Mouse (Mus musculus): Measurements from ENCODE around the gene Polr3a. TPM values are rescaled to one million over a fixed set of nuclear protein-coding genes. Genes with fewer than 3 reads are reported as not detected.

Polr3a gene
- polyA plus RNA-seq, 1 experiment: 12.3 TPM

GRCm38 (mm10) chr14:24509557-24509956, 22.7 kb upstream of the Polr3a start:
- Histone ChIP-seq H3K79me3 (ENCODE audit: low read depth) (no peaks in the 10 kb centered on the region), H3K36me3 (ENCODE audit: control insufficient read depth, insufficient read depth) (no peaks in the 10 kb centered on the region), H3ac (ENCODE audit: control insufficient read depth, insufficient read length, low read depth) (no peak overlapping the region), H3K27me3 (ENCODE audit: control insufficient read depth, insufficient read depth, insufficient read length) (peaks cover 9% of the 10 kb centered on the region), H3K79me2 (ENCODE audit: control insufficient read depth, insufficient read depth) (no peaks in the 10 kb centered on the region), H3K4me3 (ENCODE audit: insufficient read depth, poor library complexity, severe bottlenecking) (no peak overlapping the region)
- no peak for TF ChIP-seq CTCF (IDR thresholded peaks at IDR 0.05; ENCODE audit: control insufficient read depth, insufficient read depth, insufficient read length)
- no peak for TF ChIP-seq MYOG (IDR thresholded peaks at IDR 0.05; ENCODE audit: control insufficient read depth, extremely low read depth, insufficient read length)
- no peak for TF ChIP-seq MYOD1 (IDR thresholded peaks at IDR 0.05; ENCODE audit: control insufficient read depth, insufficient read length, low read depth)
- TF ChIP-seq FOSL1 (IDR thresholded peaks at IDR 0.05; ENCODE audit: insufficient read depth, low read length, poor library complexity, severe bottlenecking): no peak
- no peak for TF ChIP-seq USF1 (IDR thresholded peaks at IDR 0.05; ENCODE audit: low read depth)
- no peak for TF ChIP-seq CEBPB (IDR thresholded peaks at IDR 0.05; ENCODE audit: low read depth)

DNA sequence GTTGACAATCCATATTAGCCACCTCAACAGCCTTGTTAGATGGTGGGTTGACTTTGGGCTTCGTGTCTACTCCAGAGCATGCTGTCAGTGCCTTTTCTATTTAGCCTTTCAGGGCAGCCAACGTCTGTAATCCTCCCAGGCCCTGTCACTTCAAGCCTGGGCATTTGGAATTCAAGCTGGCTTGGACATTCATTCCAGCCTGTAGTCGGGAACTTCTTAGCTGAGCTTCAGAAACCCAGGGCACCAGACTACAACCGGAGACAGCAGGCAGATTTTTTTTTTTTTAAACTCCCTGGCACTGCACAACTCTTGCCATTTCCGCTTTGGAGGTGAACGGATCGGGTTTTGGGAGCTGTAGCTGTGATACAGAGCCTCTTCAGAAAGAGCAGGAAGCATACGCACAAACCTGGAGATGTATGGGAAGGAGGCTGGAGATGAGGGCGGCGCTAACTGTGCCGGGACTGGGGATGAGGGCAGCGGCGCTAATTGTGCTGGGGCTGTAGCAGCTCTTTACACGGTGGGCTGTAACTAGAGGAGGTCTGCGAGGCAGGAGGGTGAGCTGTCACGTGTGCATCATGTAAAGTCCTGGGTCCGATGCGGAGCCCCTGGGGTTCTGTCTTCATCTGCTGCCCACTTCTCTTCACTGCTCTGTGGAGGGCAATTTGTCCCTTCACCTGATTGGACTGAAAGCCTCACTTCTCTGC, 21.4 kb upstream of the Polr3a start:
- Histone ChIP-seq H3K4me3 (ENCODE audit: insufficient read depth, poor library complexity, severe bottlenecking) (no peak overlapping the region), H3ac (ENCODE audit: control insufficient read depth, insufficient read length, low read depth) (no peak overlapping the region), H3K79me2 (ENCODE audit: control insufficient read depth, insufficient read depth) (no peaks in the 10 kb centered on the region), H3K79me3 (ENCODE audit: low read depth) (no peaks in the 10 kb centered on the region), H3K27me3 (ENCODE audit: control insufficient read depth, insufficient read depth, insufficient read length) (peaks cover 9% of the 10 kb centered on the region), H3K36me3 (ENCODE audit: control insufficient read depth, insufficient read depth) (no peaks in the 10 kb centered on the region)
- TF ChIP-seq MYOG (IDR thresholded peaks at IDR 0.05; ENCODE audit: control insufficient read depth, extremely low read depth, insufficient read length) (no peak), MAX (IDR thresholded peaks at IDR 0.05) (no peak), USF1 (IDR thresholded peaks at IDR 0.05; ENCODE audit: low read depth) (no peak), FOSL1 (IDR thresholded peaks at IDR 0.05; ENCODE audit: insufficient read depth, low read length, poor library complexity, severe bottlenecking) (no peak), MYOD1 (IDR thresholded peaks at IDR 0.05; ENCODE audit: control insufficient read depth, insufficient read length, low read depth) (no peak), CEBPB (IDR thresholded peaks at IDR 0.05; ENCODE audit: low read depth) (no peak), CTCF (IDR thresholded peaks at IDR 0.05; ENCODE audit: control insufficient read depth, insufficient read depth, insufficient read length) (no peak)

DNA sequence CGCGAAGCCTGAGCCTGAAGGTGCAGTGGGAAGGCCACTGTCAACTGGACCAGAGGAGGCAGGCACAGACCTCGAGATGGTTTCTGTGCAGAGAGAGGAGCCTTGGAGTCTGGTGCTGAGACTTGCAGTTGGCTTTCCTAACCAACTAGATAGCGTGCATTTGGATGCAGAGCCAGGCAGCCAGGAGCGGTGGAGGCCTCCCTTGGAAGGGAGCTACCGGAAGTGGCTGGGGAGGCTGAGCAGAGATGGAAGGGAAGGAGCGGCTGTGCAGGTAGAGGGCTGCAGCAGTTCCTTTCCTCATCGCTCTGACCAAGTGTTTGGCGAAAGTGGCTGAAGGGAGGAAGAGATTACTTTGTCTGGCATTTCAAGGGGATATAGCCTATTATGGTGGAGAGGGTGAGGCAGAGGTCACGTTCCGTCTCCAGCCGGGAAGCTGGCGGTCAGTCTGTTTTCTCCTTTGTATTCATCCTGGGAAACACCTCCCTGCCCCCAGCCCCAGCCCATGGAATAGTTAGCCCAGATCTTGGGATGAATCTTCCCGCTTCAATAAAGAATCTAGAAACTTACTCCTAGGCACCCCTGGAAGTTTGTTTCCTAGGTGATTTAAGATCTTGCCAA, 20.7 kb upstream of the Polr3a start:
- no peak overlapping the region for H3K4me3 ChIP-seq (ENCODE audit: insufficient read depth, poor library complexity, severe bottlenecking)
- no peak overlapping the region for H3ac ChIP-seq (ENCODE audit: control insufficient read depth, insufficient read length, low read depth)
- no peaks in the 10 kb centered on the region for H3K79me3 ChIP-seq (ENCODE audit: low read depth)
- TF ChIP-seq MAX (IDR thresholded peaks at IDR 0.05) (no peak), FOSL1 (IDR thresholded peaks at IDR 0.05; ENCODE audit: insufficient read depth, low read length, poor library complexity, severe bottlenecking) (no peak), CEBPB (IDR thresholded peaks at IDR 0.05; ENCODE audit: low read depth) (no peak), MYOD1 (IDR thresholded peaks at IDR 0.05; ENCODE audit: control insufficient read depth, insufficient read length, low read depth) (no peak), MYOG (IDR thresholded peaks at IDR 0.05; ENCODE audit: control insufficient read depth, extremely low read depth, insufficient read length) (no peak), USF1 (IDR thresholded peaks at IDR 0.05; ENCODE audit: low read depth) (no peak), CTCF (IDR thresholded peaks at IDR 0.05; ENCODE audit: control insufficient read depth, insufficient read depth, insufficient read length) (no peak)
- H3K36me3 ChIP-seq (ENCODE audit: control insufficient read depth, insufficient read depth): no peaks in the 10 kb centered on the region
- no peaks in the 10 kb centered on the region for H3K79me2 ChIP-seq (ENCODE audit: control insufficient read depth, insufficient read depth)
- H3K27me3 ChIP-seq (ENCODE audit: control insufficient read depth, insufficient read depth, insufficient read length): peaks cover 9% of the 10 kb centered on the region

DNA sequence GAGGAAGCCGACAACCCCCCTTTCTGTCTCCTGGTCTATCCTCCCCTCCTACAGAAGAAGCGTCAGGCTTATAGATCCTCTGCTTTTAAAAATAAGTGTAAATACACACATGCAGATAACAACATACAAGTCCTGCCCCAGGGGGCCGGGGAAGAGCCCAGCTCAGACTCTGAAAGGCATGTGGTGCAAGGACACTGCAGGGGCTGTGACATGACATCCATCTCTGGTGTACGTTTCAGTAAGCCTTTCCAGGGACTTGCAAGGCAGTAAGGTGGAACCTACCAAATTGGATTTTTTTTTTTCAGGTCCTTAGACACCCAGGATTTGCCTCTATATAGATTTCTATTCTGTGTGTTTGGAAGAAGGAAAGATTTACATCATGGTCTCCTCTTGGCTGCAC, 14.4 kb upstream of the Polr3a start:
- H3K4me3 ChIP-seq (ENCODE audit: insufficient read depth, poor library complexity, severe bottlenecking): no peak overlapping the region
- H3K36me3 ChIP-seq (ENCODE audit: control insufficient read depth, insufficient read depth): peaks cover 42% of the 10 kb centered on the region
- TF ChIP-seq MYOG (IDR thresholded peaks at IDR 0.05; ENCODE audit: control insufficient read depth, extremely low read depth, insufficient read length): no peak
- TF ChIP-seq MAX (IDR thresholded peaks at IDR 0.05): no peak
- TF ChIP-seq FOSL1 (IDR thresholded peaks at IDR 0.05; ENCODE audit: insufficient read depth, low read length, poor library complexity, severe bottlenecking): no peak
- no peak for TF ChIP-seq CEBPB (IDR thresholded peaks at IDR 0.05; ENCODE audit: low read depth)
- TF ChIP-seq MYOD1 (IDR thresholded peaks at IDR 0.05; ENCODE audit: control insufficient read depth, insufficient read length, low read depth): no peak
- TF ChIP-seq CTCF (IDR thresholded peaks at IDR 0.05; ENCODE audit: control insufficient read depth, insufficient read depth, insufficient read length): no peak
- TF ChIP-seq USF1 (IDR thresholded peaks at IDR 0.05; ENCODE audit: low read depth): no peak

GRCm38 (mm10) chr14:24500845-24501186, 14.0 kb upstream of the Polr3a start:
- H3K36me3 ChIP-seq (ENCODE audit: control insufficient read depth, insufficient read depth): peaks cover 47% of the 10 kb centered on the region
- no peak overlapping the region for H3ac ChIP-seq (ENCODE audit: control insufficient read depth, insufficient read length, low read depth)
- no peak for TF ChIP-seq CEBPB (IDR thresholded peaks at IDR 0.05; ENCODE audit: low read depth)
- TF ChIP-seq MYOG (IDR thresholded peaks at IDR 0.05; ENCODE audit: control insufficient read depth, extremely low read depth, insufficient read length): no peak
- TF ChIP-seq USF1 (IDR thresholded peaks at IDR 0.05; ENCODE audit: low read depth): no peak
- TF ChIP-seq MAX (IDR thresholded peaks at IDR 0.05): no peak
- no peak for TF ChIP-seq CTCF (IDR thresholded peaks at IDR 0.05; ENCODE audit: control insufficient read depth, insufficient read depth, insufficient read length)
- TF ChIP-seq FOSL1 (IDR thresholded peaks at IDR 0.05; ENCODE audit: insufficient read depth, low read length, poor library complexity, severe bottlenecking): no peak
- TF ChIP-seq MYOD1 (IDR thresholded peaks at IDR 0.05; ENCODE audit: control insufficient read depth, insufficient read length, low read depth): no peak
- H3K4me3 ChIP-seq (ENCODE audit: insufficient read depth, poor library complexity, severe bottlenecking): no peak overlapping the region
- H3K27me3 ChIP-seq (ENCODE audit: control insufficient read depth, insufficient read depth, insufficient read length): no peaks in the 10 kb centered on the region
- H3K79me3 ChIP-seq (ENCODE audit: low read depth): peaks cover 16% of the 10 kb centered on the region
- peaks cover 27% of the 10 kb centered on the region for H3K79me2 ChIP-seq (ENCODE audit: control insufficient read depth, insufficient read depth)

More for the DNA sequence above, 14.4 kb upstream of the Polr3a start:
- no peaks in the 10 kb centered on the region for H3K27me3 ChIP-seq (ENCODE audit: control insufficient read depth, insufficient read depth, insufficient read length)
- peaks cover 23% of the 10 kb centered on the region for H3K79me2 ChIP-seq (ENCODE audit: control insufficient read depth, insufficient read depth)
- H3ac ChIP-seq (ENCODE audit: control insufficient read depth, insufficient read length, low read depth): no peak overlapping the region
- H3K79me3 ChIP-seq (ENCODE audit: low read depth): peaks cover 12% of the 10 kb centered on the region
